ENCODE assay signal across 14 mouse cellular contexts in the genomic region with DNA sequence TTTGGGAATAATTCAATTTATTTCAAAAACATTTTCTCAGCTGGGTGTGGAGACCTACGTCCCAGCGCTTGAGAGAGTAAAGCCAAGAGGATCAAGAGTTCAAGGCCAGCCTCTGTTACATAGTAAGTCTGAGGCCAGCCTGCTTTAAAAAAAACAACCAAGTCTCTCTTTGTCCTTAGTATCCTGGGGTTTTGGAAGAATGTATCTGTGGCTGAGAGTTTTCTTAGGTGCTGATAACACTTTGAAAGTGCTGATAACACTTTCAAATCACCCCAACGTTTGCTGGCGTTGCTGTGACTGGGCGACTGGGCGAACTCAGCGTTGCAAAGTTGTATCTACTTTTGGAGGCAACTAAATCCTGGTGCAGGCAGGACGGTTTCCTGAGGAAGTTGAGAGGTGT.
A peak's percentile ranks its signal among the peaks of the same experiment; 100 is the strongest.
DNase-seq lines count a peak whose midpoint lies in the region.
"Had no signal": no experiment of that assay in that cellular context is flagged by ENCODE, and none has a peak within 500 bp of the region (broad histone marks: within the 10 kb centered on the region; RNA-seq: fewer than 3 reads in every experiment).

No protein-coding gene starts in this region.

- peak; percentile 87 for DNase-seq in heart, adult 11 months
- DNase-seq in heart, postnatal 36 days, result no peak
- peak; percentile 14 for DNase-seq in kidney, postnatal 10 days
- DNase-seq in kidney, adult 11 months, result no peak
- peak; percentile 76 for DNase-seq in testis, postnatal 14 days (ENCODE audit: low spot score)
- no peak for DNase-seq in cerebellum, postnatal 10 days
- DNase-seq: adrenal gland, adult 2 months; adrenal gland, postnatal 10 days; adrenal gland, postnatal 25 days; cerebellum, adult 11 months; cerebellum, adult 18-20 months; cerebellum, adult 8-10 months; cerebellum, adult 9-11 months; cerebellum, postnatal 25 days had no signal

- intact Hi-C loops in heart, postnatal 36 days (cut with DNase I), result no loop called here

Comparison
In these comparisons a context has a peak if more than half of its experiments do, and no peak if none do; other contexts are left out.
1. DNase-seq: peak in heart, adult 11 months (single experiment), kidney, postnatal 10 days (single experiment) and testis, postnatal 14 days (single experiment); none in heart, postnatal 36 days (0 of 2), kidney, adult 11 months (single experiment) and cerebellum, postnatal 10 days (0 of 2).